Mouse (Mus musculus) lung, postnatal 0 days (tissue): ENCODE measurements around the gene Dapk2. TPM values are rescaled to one million over a fixed set of nuclear protein-coding genes. Genes with fewer than 3 reads are reported as not detected.

Experiments
- ATAC-seq: fragments of 200-750 bp; cut with Nextera tagmentation; 2 replicates; pipeline ENCODE4 v1.8.0; 2017; ENCODE audit warnings: moderate library complexity
- DNase-seq: peaks from one replicate; pipeline ENCODE4 v3.0.0-alpha.2; 2016; ENCODE audit warnings: low spot score
- H3K27ac ChIP-seq: fragments of 300-500 bp; sonication (generic); 2 replicates; pipeline ENCODE4 v1.5.1; 2014; ENCODE audit warnings: antibody characterized with exemption, mild to moderate bottlenecking, low read length, mixed read lengths
- H3K27me3 ChIP-seq: fragments of 300-500 bp; sonication (generic); replicated peaks from 2 replicates; pipeline ENCODE4 v1.6.1; 2014; ENCODE audit warnings: low read length, mixed read lengths; ENCODE audit not compliant: insufficient read depth
- H3K36me3 ChIP-seq: fragments of 300-500 bp; sonication (generic); 2 replicates; pipeline ENCODE4 v1.6.1; 2014; ENCODE audit warnings: low read length, mixed read lengths; ENCODE audit not compliant: insufficient read depth
- H3K4me1 ChIP-seq: fragments of 300-500 bp; sonication (generic); 2 replicates; pipeline ENCODE4 v1.6.1; 2014; ENCODE audit warnings: antibody characterized with exemption, low read depth, low read length, mixed read lengths; ENCODE audit not compliant: insufficient read depth
- H3K4me2 ChIP-seq: fragments of 300-500 bp; sonication (generic); replicated peaks from 2 replicates; pipeline ENCODE4 v1.6.1; 2014; ENCODE audit warnings: low read depth, mild to moderate bottlenecking, low read length, moderate library complexity, mixed read lengths
- H3K4me3 ChIP-seq: fragments of 300-500 bp; sonication (generic); 2 replicates; pipeline ENCODE4 v1.5.1; 2014; ENCODE audit warnings: low read depth, low read length
- H3K9ac ChIP-seq: fragments of 300-500 bp; sonication (generic); replicated peaks from 2 replicates; pipeline ENCODE4 v1.6.1; 2014; ENCODE audit warnings: low read depth, mild to moderate bottlenecking
- H3K9me3 ChIP-seq: fragments of 300-500 bp; sonication (generic); 2 replicates; pipeline ENCODE4 v1.6.1; 2016; ENCODE audit warnings: low read length, mixed read lengths
- CTCF ChIP-seq: IDR thresholded peaks from 2 replicates; pipeline ENCODE4 v1.5.1; 2016; ENCODE audit warnings: antibody characterized with exemption, mild to moderate bottlenecking
- EP300 ChIP-seq: IDR thresholded peaks from 2 replicates; pipeline ENCODE4 v1.6.1; 2016; ENCODE audit warnings: antibody characterized with exemption, mild to moderate bottlenecking, control low read depth
- WGBS: fragments of 180-500 bp; shearing (Covaris S2); extraction: QIAGEN DNeasy Blood & Tissue Kit; methylation state at CpG from one replicate; pipeline ENCODE4 v1.1.7; 2014; 5-methylcytosine and 5-hydroxymethylcytosine counted together
- polyA plus RNA-seq: library from polyadenylated mRNA; unstranded; fragments of >200 nt; fragmentation: Nextera tagmentation; extraction: Ambion mirVana; gene quantifications from 2 replicates; pipeline ENCODE4 v1.2.1, GENCODE M21; 2015

Gene Dapk2
- polyA plus RNA-seq, 1 experiment from 2014 or later = 60.9 TPM

DNA sequence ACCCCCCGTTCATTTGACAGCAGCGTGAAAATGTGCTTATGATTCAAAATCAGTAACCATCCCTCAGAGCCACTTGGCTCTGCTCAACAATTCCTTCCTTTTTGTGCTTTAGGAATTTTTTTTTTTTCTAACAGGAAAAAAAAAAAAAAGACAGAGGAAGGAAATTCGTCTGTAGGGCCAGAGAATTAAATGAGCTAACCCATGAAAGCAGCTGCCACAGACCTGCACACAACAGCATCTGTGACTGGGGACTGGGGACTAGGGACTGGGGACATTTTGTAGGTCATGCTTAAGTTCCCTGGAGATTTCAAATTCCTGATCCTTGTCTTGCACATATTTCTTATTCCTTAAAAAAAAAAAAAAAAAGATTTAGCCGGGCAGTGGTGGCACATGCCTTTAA, 53.4 kb downstream of the Dapk2 start:
- no peak overlapping the region for H3K4me3 ChIP-seq
- H3K27me3 ChIP-seq = no peaks in the 10 kb centered on the region
- WGBS = 10% methylated on average over 4 of the region's 4 CpGs
- H3K4me2 ChIP-seq = no peak overlapping the region
- H3K27ac ChIP-seq = no peak overlapping the region
- no peak for TF ChIP-seq CTCF
- no peak for TF ChIP-seq EP300
- H3K4me1 ChIP-seq = peaks cover 24% of the 10 kb centered on the region
- no peaks in the 10 kb centered on the region for H3K36me3 ChIP-seq
- DNase-seq = no peak
- no peak for ATAC-seq
- H3K9me3 ChIP-seq = no peaks in the 10 kb centered on the region
- H3K9ac ChIP-seq = no peak overlapping the region

DNA sequence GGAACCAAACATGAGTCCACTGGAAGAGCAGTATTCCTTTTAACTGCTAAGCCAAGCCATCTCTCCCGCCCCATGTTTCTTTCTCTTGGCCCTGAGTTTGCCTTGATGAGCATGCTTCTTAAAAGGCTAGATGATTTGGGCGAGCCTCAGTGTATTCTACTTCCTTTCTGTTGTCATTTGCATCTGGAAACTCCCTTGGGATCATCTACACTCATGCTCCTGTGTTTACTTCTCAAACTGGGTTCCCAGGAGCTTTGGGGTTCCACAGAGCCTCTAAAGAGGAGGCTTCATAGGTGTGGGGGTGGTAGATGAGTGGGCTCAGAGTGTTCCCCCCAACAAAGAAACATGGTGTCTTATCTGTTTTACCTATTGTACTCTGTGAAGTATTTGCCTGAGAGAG, 54.1 kb downstream of the Dapk2 start:
- Histone ChIP-seq H3K4me3 (no peak overlapping the region), H3K36me3 (no peaks in the 10 kb centered on the region), H3K27me3 (no peaks in the 10 kb centered on the region), H3K4me1 (peaks cover 24% of the 10 kb centered on the region), H3K27ac (no peak overlapping the region; the same call in 1 of the 2 replicates), H3K9me3 (no peaks in the 10 kb centered on the region), H3K4me2 (no peak overlapping the region), H3K9ac (no peak overlapping the region)
- TF ChIP-seq CTCF (no peak), EP300 (no peak)
- DNase-seq = no peak
- 78% methylated on average over 2 of the region's 2 CpGs for WGBS
- ATAC-seq = no peak

DNA sequence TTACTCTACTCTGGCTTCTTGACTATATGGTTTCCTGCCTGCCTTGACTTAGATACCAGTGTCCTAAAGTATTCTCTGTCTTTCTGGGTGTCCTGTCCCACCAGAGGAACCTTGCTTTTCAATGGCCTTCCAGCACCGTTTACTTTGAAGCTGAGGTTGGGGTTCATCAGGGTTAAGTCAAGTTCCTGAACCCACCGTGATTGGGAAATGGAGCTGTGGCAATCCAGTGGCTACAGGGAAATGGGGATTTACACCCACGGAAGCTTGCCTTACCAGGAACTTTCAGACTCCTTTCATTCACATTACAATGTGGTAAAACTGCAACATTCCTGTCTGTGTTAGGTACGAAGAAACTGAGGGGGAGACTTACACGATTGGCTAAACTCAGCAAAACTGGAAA, 54.8 kb downstream of the Dapk2 start:
- no peak overlapping the region for H3K4me2 ChIP-seq
- no peaks in the 10 kb centered on the region for H3K9me3 ChIP-seq
- no peaks in the 10 kb centered on the region for H3K36me3 ChIP-seq
- ATAC-seq (no peak), DNase-seq (no peak)
- H3K27ac ChIP-seq = peak overlapping the region; percentile 32; the same call in 1 of the 2 replicates
- H3K9ac ChIP-seq = no peak overlapping the region
- WGBS = 50% methylated on average over 5 of the region's 5 CpGs
- TF ChIP-seq CTCF = no peak
- TF ChIP-seq EP300 = no peak
- no peaks in the 10 kb centered on the region for H3K27me3 ChIP-seq
- H3K4me3 ChIP-seq = no peak overlapping the region
- peaks cover 24% of the 10 kb centered on the region for H3K4me1 ChIP-seq

DNA sequence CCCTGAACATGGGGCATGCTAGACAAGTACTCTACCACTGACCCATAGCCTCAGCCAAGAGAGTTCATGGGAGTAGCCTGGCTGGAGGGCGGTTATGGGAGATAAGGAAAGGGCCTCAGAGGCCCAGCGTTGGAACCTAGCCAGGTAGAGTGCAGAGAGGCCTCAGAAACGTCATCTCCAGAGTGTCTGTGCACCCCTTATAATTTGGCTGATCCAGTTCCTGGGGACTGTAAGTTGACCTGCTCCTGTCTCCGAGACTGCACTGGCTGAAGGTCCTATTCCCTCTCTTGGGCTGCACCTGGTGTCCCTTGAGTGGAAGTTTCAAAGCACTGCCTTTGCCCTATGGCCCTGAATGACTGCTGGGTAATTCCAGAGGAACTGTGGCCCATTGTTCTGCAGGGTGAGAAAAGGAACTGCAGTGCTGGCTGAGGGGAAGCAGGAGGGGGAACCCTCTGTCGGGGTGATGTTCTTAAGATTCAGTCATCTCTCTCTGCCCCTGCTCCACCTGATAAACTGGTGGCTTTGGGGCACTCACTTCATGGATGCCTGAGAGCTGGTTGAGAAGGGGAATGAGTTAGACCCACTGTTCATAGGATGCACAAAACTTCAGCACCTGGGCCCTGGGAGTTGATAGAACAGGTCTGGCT, 55.5 kb downstream of the Dapk2 start:
- WGBS = 20% methylated on average over 5 of the region's 5 CpGs
- Histone ChIP-seq H3K9me3 (no peaks in the 10 kb centered on the region), H3K9ac (no peak overlapping the region), H3K4me2 (no peak overlapping the region), H3K4me3 (no peak overlapping the region), H3K27me3 (no peaks in the 10 kb centered on the region), H3K36me3 (no peaks in the 10 kb centered on the region), H3K4me1 (peaks cover 24% of the 10 kb centered on the region), H3K27ac (peak overlapping the region; percentile 35; the same call in 1 of the 2 replicates)
- ATAC-seq (peak; percentile 64), DNase-seq (peak; percentile 67)
- no peak for TF ChIP-seq CTCF
- no peak for TF ChIP-seq EP300

DNA sequence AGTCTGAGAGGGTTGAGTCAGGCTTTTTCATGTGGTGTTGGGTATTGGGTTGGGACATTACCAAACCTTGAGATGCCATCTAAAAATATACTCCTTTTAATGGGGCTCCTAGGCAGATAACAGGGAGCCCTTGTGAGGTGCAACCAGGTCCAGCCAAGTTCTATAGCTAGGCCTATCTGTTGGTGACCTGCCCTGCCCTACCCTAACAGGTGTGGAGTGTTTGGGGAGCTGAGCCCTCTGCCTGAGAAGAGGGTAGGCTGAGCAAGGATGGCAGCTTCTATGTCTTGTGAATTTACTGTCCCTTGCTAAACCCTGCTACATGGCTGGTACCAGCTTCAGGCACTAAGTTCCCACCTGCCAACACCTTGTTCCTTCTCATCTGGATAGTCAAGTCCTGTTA, 57.5 kb downstream of the Dapk2 start:
- DNase-seq (no peak), ATAC-seq (no peak)
- Histone ChIP-seq H3K27me3 (no peaks in the 10 kb centered on the region), H3K4me2 (no peak overlapping the region), H3K4me3 (no peak overlapping the region), H3K9me3 (no peaks in the 10 kb centered on the region), H3K27ac (no peak overlapping the region), H3K36me3 (no peaks in the 10 kb centered on the region), H3K4me1 (peaks cover 24% of the 10 kb centered on the region; the same call in 1 of the 2 replicates), H3K9ac (no peak overlapping the region)
- TF ChIP-seq CTCF (no peak), EP300 (no peak)

DNA sequence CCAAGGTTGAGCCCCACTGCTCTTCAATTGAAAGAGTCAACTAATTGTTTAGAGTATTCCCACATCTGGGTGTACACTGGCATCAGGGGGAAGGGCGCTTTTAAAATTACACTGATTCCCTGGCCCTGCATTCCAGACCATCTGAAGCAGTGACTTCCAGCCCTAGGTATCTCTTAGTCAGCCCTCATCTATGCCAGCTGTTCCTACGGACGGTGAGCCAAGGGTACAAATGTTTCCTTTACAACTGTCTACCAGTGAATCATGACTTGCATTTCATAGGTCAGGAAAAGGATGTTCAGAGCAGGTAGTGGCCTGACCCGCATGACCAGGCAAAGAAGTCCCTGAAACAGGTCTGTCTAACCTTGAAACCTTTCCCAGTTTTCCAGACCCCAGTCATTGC, 59.9 kb downstream of the Dapk2 start:
- H3K27me3 ChIP-seq = no peaks in the 10 kb centered on the region
- H3K27ac ChIP-seq = peak overlapping the region; percentile 72
- H3K9ac ChIP-seq = no peak overlapping the region
- no peak for DNase-seq
- no peak for TF ChIP-seq CTCF
- peak; percentile 50 for TF ChIP-seq EP300
- no peaks in the 10 kb centered on the region for H3K9me3 ChIP-seq
- H3K36me3 ChIP-seq = no peaks in the 10 kb centered on the region
- peaks cover 4% of the 10 kb centered on the region; the same call in 1 of the 2 replicates for H3K4me1 ChIP-seq
- 53% methylated on average over 4 of the region's 4 CpGs for WGBS
- no peak overlapping the region for H3K4me3 ChIP-seq
- no peak overlapping the region for H3K4me2 ChIP-seq
- ATAC-seq = no peak
